Mouse (Mus musculus) layer of hippocampus, adult 6 months (tissue): ENCODE data around the gene Tradd. TPM values are rescaled to one million over a fixed set of nuclear protein-coding genes. Genes with fewer than 3 reads are reported as not detected.

Source experiments
- long read RNA-seq, 2 experiments: library from polyadenylated mRNA; unstranded; transcript quantifications; one replicate each; pipeline ENCODE4 v2.0.0; 2019 to 2020
- microRNA-seq: library from miRNA; unstranded; fragments of <30 nt; microRNA quantifications from one replicate; pipeline ENCODE4 v1.2.0, GENCODE M21; 2020
- polyA plus RNA-seq: library from polyadenylated mRNA; unstranded; fragments of <200 nt; fragmentation: Nextera tagmentation; gene quantifications from 2 replicates; pipeline ENCODE4 v1.2.3, GENCODE M21; 2021

Gene Tradd
- polyA plus RNA-seq = 5.5 and 7.2 TPM in 2 replicates
- long read RNA-seq, experiment 1, partial matches to known transcripts = 2 of 8 reads
- long read RNA-seq, experiment 1, other reads (novel, unspliced or antisense) = 4 of 8 reads
- long read RNA-seq, experiment 2, transcript Tradd-201 (5 exons, 1,689 nt) = major isoform, 7 of 34 reads
- long read RNA-seq, experiment 2, partial matches to known transcripts = 5 of 34 reads
- long read RNA-seq, experiment 2, other reads (novel, unspliced or antisense) = 22 of 34 reads

GRCm38 (mm10) chr8:105264024-105264982, at the start of gene Tradd, which contains the start of gene Fbxl8:
Tradd (minus strand) TSS chr8:105264609.
Fbxl8 (plus strand) TSS chr8:105264648.

GRCm38 (mm10) chr8:105305211-105306145, 41.1 kb upstream of the Tradd start, which contains the start of gene Elmo3:
Elmo3 (plus strand) TSS chr8:105305601.

GRCm38 (mm10) chr8:105297511-105298192, 33.2 kb upstream of the Tradd start, which contains the start of gene E2f4:
E2f4 (plus strand) TSS chr8:105297663.

GRCm38 (mm10) chr8:105295895-105296573, 31.6 kb upstream of the Tradd start, which contains the start of gene Exoc3l:
Exoc3l (minus strand) TSS chr8:105296101.

GRCm38 (mm10) chr8:105289805-105290460, 25.5 kb upstream of the Tradd start, which contains the start of gene 4931428F04Rik:
4931428F04Rik (minus strand) TSS chr8:105289864.

GRCm38 (mm10) chr8:105275840-105276239, 11.4 kb upstream of the Tradd start, which contains the start of gene Nol3:
Nol3 (plus strand) TSS chr8:105276140.

GRCm38 (mm10) chr8:105269461-105269947, 5.1 kb upstream of the Tradd start, which contains the start of gene Hsf4:
Hsf4 (plus strand) TSS chr8:105269801.

GRCm38 (mm10) chr8:105254966-105255350, 9.5 kb downstream of the Tradd start, which contains the start of gene B3gnt9:
B3gnt9 (minus strand) TSS chr8:105255153.

GRCm38 (mm10) chr8:105224413-105225271, 39.8 kb downstream of the Tradd start, which contains the start of gene D230025D16Rik:
D230025D16Rik (plus strand) TSS chr8:105225145.

Small RNAs within 50 kb of the gene (microRNA-seq; reads per million reads assigned to microRNA genes)
- gene Gm27320 = not detected
- 10,700 reads per million, percentile 96 among the genes with 10 or more reads in this experiment for gene Mir328

Other genes with a start within 250 kb of the Tradd start
- gene Ces3a, start 216.0 kb downstream of the Tradd start, polyA plus RNA-seq = not detected in 2 replicates
- not detected in 2 replicates for gene Ces3b, start 180.9 kb downstream of the Tradd start, polyA plus RNA-seq
- not detected in 2 replicates for gene Ces4a, start 132.8 kb downstream of the Tradd start, polyA plus RNA-seq
- 9.7 and 11.5 TPM in 2 replicates for gene Cbfb, start 93.9 kb downstream of the Tradd start, polyA plus RNA-seq
- gene D230025D16Rik, start 39.5 kb downstream of the Tradd start, polyA plus RNA-seq = 24.7 and 25.1 TPM in 2 replicates
- gene B3gnt9, start 9.5 kb downstream of the Tradd start, polyA plus RNA-seq = 2.7 and 3.0 TPM in 2 replicates
- gene Fbxl8, start within 50 bp of the Tradd start, polyA plus RNA-seq = 2.0 and 2.1 TPM in 2 replicates
- 2.7 and 2.8 TPM in 2 replicates for gene Hsf4, start 5.2 kb upstream of the Tradd start, polyA plus RNA-seq
- gene Nol3, start 11.5 kb upstream of the Tradd start, polyA plus RNA-seq = 21.1 and 23.4 TPM in 2 replicates
- 9.5 and 11.5 TPM in 2 replicates for gene 4931428F04Rik, start 25.3 kb upstream of the Tradd start, polyA plus RNA-seq
- 2.6 and 4.1 TPM in 2 replicates for gene Exoc3l, start 31.5 kb upstream of the Tradd start, polyA plus RNA-seq
- 7.7 and 9.2 TPM in 2 replicates for gene E2f4, start 33.1 kb upstream of the Tradd start, polyA plus RNA-seq
- gene Elmo3, start 41.0 kb upstream of the Tradd start, polyA plus RNA-seq = 0.62 and 1.5 TPM in 2 replicates
- 0.88 and 1.2 TPM in 2 replicates for gene Lrrc29, start 61.7 kb upstream of the Tradd start, polyA plus RNA-seq
- 98.7 and 116 TPM in 2 replicates for gene Tmem208, start 61.7 kb upstream of the Tradd start, polyA plus RNA-seq
- 0.04 and 0.34 TPM in 2 replicates for gene Fhod1, start 83.3 kb upstream of the Tradd start, polyA plus RNA-seq
- gene Slc9a5, start 84.2 kb upstream of the Tradd start, polyA plus RNA-seq = 1.4 and 1.7 TPM in 2 replicates
- gene Plekhg4, start 108.7 kb upstream of the Tradd start, polyA plus RNA-seq = 0.11 TPM in 1 of 2 replicates, not detected in the other
- not detected in 2 replicates for gene Kctd19, start 148.9 kb upstream of the Tradd start, polyA plus RNA-seq
- 0.36 and 0.43 TPM in 2 replicates for gene Lrrc36, start 149.0 kb upstream of the Tradd start, polyA plus RNA-seq
- 45.8 and 47.2 TPM in 2 replicates for gene Tppp3, start 206.9 kb upstream of the Tradd start, polyA plus RNA-seq
- gene Zdhhc1, start 232.3 kb upstream of the Tradd start, polyA plus RNA-seq = 18.5 and 23.0 TPM in 2 replicates